Mouse (Mus musculus) heart, postnatal 0 days (tissue): ENCODE data around the gene Ttn.

Experiments
- CTCF ChIP-seq: IDR thresholded peaks from 2 replicates; pipeline ENCODE4 v1.5.1; 2016; ENCODE audit warnings: antibody characterized with exemption, control low read depth, low read depth
- EP300 ChIP-seq: IDR thresholded peaks from 2 replicates; pipeline ENCODE4 v1.6.1; 2016; ENCODE audit warnings: antibody characterized with exemption, low read depth

DNA sequence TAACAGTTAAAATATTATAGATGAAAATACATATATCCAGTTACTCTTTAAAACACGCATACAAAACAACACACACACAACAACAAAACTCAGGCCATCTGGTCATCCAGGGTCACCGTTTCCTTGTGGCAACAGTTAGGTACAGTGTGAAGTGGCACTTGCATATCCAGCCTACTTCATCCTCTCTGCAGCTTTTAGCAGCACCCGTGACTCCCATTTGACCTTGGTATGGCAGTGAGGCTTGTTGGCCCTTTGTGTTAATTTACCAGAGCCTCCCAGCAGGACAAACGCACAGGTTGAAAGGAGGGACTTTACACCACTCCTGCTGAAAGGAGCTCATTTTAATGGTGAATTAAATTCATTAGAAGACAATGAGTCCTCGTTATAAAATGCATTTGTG lies 29.6 kb upstream of the Ttn start:
- no peak for TF ChIP-seq CTCF
- no peak for TF ChIP-seq EP300
